Mouse (Mus musculus): Measurements from ENCODE around the gene Cry2. TPM values are rescaled to one million over a fixed set of nuclear protein-coding genes. Genes with fewer than 3 reads are reported as not detected.
A peak's percentile ranks its signal among the peaks of the same experiment; 100 is the strongest.

Cry2 gene
- polyA plus RNA-seq, 1 experiment from 2014 or later: 29.8 TPM

DNA sequence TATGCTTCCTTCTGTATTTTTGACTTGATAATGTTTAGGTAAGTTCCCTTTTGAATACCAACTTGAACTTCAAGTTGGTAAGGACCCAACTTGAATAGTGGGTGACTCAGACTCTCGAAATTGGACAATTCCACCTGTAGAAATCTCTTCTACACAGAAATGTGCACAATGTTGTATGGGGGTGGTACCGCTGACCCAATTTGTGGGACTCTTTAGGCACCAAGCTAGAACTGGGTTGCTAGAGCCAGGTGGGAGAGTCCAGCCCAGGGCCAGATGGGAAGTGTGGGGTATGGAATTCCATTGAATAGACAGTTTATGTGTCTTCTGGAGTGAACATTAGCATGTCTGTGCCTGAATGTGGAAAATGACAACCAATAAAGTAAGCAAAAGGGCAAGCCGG, 38.3 kb downstream of the Cry2 start:
- H3K4me2 ChIP-seq (ENCODE audit: low read depth, low read length): no peak overlapping the region
- H3K27ac ChIP-seq (ENCODE audit: low read length): no peak overlapping the region
- no peaks in the 10 kb centered on the region for H3K36me3 ChIP-seq (ENCODE audit: control insufficient read depth, insufficient read depth, low read length)
- no peaks in the 10 kb centered on the region for H3K9me3 ChIP-seq (ENCODE audit: control insufficient read depth, low read length)
- ATAC-seq (ENCODE audit: low read depth): no peak
- 79% methylated on average over 3 of the region's 3 CpGs for WGBS
- no peak overlapping the region for H3K9ac ChIP-seq (ENCODE audit: low read length)
- no peak overlapping the region for H3K4me3 ChIP-seq (ENCODE audit: low read length)
- peaks cover 5% of the 10 kb centered on the region for H3K27me3 ChIP-seq (ENCODE audit: control insufficient read depth, insufficient read depth, low read depth, low read length)
- peaks cover 11% of the 10 kb centered on the region for H3K4me1 ChIP-seq (replicated peaks; ENCODE audit: control insufficient read depth, insufficient read depth, low read length)

- ATAC-seq (ENCODE audit: low read depth): no peak
Measured at GRCm38 (mm10) chr2:92392318-92393264, 41.3 kb downstream of the Cry2 start.

GRCm38 (mm10) chr2:92391703-92392317, 42.0 kb downstream of the Cry2 start:
- Histone ChIP-seq H3K27ac (ENCODE audit: low read length) (no peak overlapping the region), H3K4me1 (replicated peaks; ENCODE audit: control insufficient read depth, insufficient read depth, low read length) (peaks cover 26% of the 10 kb centered on the region), H3K4me3 (ENCODE audit: low read length) (peak overlapping the region; percentile 27), H3K4me2 (ENCODE audit: low read depth, low read length) (peak overlapping the region; percentile 42), H3K27me3 (ENCODE audit: control insufficient read depth, insufficient read depth, low read depth, low read length) (peaks cover 2% of the 10 kb centered on the region; the same call in 1 of the 2 replicates), H3K36me3 (ENCODE audit: control insufficient read depth, insufficient read depth, low read length) (no peaks in the 10 kb centered on the region), H3K9ac (ENCODE audit: low read length) (peak overlapping the region; percentile 47; the same call in 1 of the 2 replicates), H3K9me3 (ENCODE audit: control insufficient read depth, low read length) (no peaks in the 10 kb centered on the region)
- 22% methylated on average over 11 of the region's 11 CpGs for WGBS
- ATAC-seq (ENCODE audit: low read depth): no peak

More at GRCm38 (mm10) chr2:92392318-92393264, 41.3 kb downstream of the Cry2 start:
- no peaks in the 10 kb centered on the region for H3K36me3 ChIP-seq (ENCODE audit: control insufficient read depth, insufficient read depth, low read length)
- peaks cover 2% of the 10 kb centered on the region; the same call in 1 of the 2 replicates for H3K27me3 ChIP-seq (ENCODE audit: control insufficient read depth, insufficient read depth, low read depth, low read length)
- H3K4me3 ChIP-seq (ENCODE audit: low read length): peak overlapping the region; percentile 27
- WGBS: 3% methylated on average over 26 of the region's 26 CpGs
- no peak overlapping the region for H3K27ac ChIP-seq (ENCODE audit: low read length)
- H3K4me1 ChIP-seq (replicated peaks; ENCODE audit: control insufficient read depth, insufficient read depth, low read length): peaks cover 26% of the 10 kb centered on the region
- H3K9ac ChIP-seq (ENCODE audit: low read length): peak overlapping the region; percentile 47; the same call in 1 of the 2 replicates
- H3K9me3 ChIP-seq (ENCODE audit: control insufficient read depth, low read length): no peaks in the 10 kb centered on the region
- H3K4me2 ChIP-seq (ENCODE audit: low read depth, low read length): peak overlapping the region; percentile 42

GRCm38 (mm10) chr2:92391116-92391515, 42.7 kb downstream of the Cry2 start:
- H3K27me3 ChIP-seq (ENCODE audit: control insufficient read depth, insufficient read depth, low read depth, low read length): peaks cover 2% of the 10 kb centered on the region; the same call in 1 of the 2 replicates
- H3K4me3 ChIP-seq (ENCODE audit: low read length): no peak overlapping the region
- H3K36me3 ChIP-seq (ENCODE audit: control insufficient read depth, insufficient read depth, low read length): peaks cover 2% of the 10 kb centered on the region; the same call in 1 of the 2 replicates
- no peak overlapping the region for H3K4me2 ChIP-seq (ENCODE audit: low read depth, low read length)
- 82% methylated on average over 8 of the region's 8 CpGs for WGBS
- H3K27ac ChIP-seq (ENCODE audit: low read length): no peak overlapping the region
- H3K4me1 ChIP-seq (replicated peaks; ENCODE audit: control insufficient read depth, insufficient read depth, low read length): peaks cover 26% of the 10 kb centered on the region
- no peak overlapping the region for H3K9ac ChIP-seq (ENCODE audit: low read length)
- H3K9me3 ChIP-seq (ENCODE audit: control insufficient read depth, low read length): no peaks in the 10 kb centered on the region
- no peak for ATAC-seq (ENCODE audit: low read depth)

- Histone ChIP-seq H3K4me3 (ENCODE audit: low read length) (no peak overlapping the region), H3K4me1 (replicated peaks; ENCODE audit: control insufficient read depth, insufficient read depth, low read length) (peaks cover 26% of the 10 kb centered on the region), H3K4me2 (ENCODE audit: low read depth, low read length) (no peak overlapping the region), H3K9me3 (ENCODE audit: control insufficient read depth, low read length) (no peaks in the 10 kb centered on the region), H3K9ac (ENCODE audit: low read length) (no peak overlapping the region), H3K27ac (ENCODE audit: low read length) (no peak overlapping the region), H3K36me3 (ENCODE audit: control insufficient read depth, insufficient read depth, low read length) (peaks cover 3% of the 10 kb centered on the region; the same call in 1 of the 2 replicates), H3K27me3 (ENCODE audit: control insufficient read depth, insufficient read depth, low read depth, low read length) (peaks cover 2% of the 10 kb centered on the region; the same call in 1 of the 2 replicates)
- WGBS: 56% methylated on average over 6 of the region's 6 CpGs
- no peak for ATAC-seq (ENCODE audit: low read depth)
Measured at GRCm38 (mm10) chr2:92390206-92390930, 43.5 kb downstream of the Cry2 start.

- 3% methylated on average over 10 of the region's 10 CpGs for WGBS
- Histone ChIP-seq H3K9me3 (ENCODE audit: control insufficient read depth, low read length) (no peaks in the 10 kb centered on the region), H3K27me3 (ENCODE audit: control insufficient read depth, insufficient read depth, low read depth, low read length) (peaks cover 2% of the 10 kb centered on the region; the same call in 1 of the 2 replicates), H3K4me3 (ENCODE audit: low read length) (peak overlapping the region; percentile 69), H3K36me3 (ENCODE audit: control insufficient read depth, insufficient read depth, low read length) (peaks cover 3% of the 10 kb centered on the region), H3K9ac (ENCODE audit: low read length) (peak overlapping the region; percentile 69), H3K27ac (ENCODE audit: low read length) (no peak overlapping the region; the same call in 1 of the 2 replicates), H3K4me1 (replicated peaks; ENCODE audit: control insufficient read depth, insufficient read depth, low read length) (peaks cover 26% of the 10 kb centered on the region), H3K4me2 (ENCODE audit: low read depth, low read length) (peak overlapping the region; percentile 83)
- ATAC-seq (ENCODE audit: low read depth): peak; percentile 37; the same call in 1 of the 2 replicates
Measured at GRCm38 (mm10) chr2:92389645-92390044, 44.2 kb downstream of the Cry2 start.

- H3K4me1 ChIP-seq (replicated peaks; ENCODE audit: control insufficient read depth, insufficient read depth, low read length): peaks cover 26% of the 10 kb centered on the region
- H3K4me2 ChIP-seq (ENCODE audit: low read depth, low read length): peak overlapping the region; percentile 83
- H3K27me3 ChIP-seq (ENCODE audit: control insufficient read depth, insufficient read depth, low read depth, low read length): peaks cover 2% of the 10 kb centered on the region; the same call in 1 of the 2 replicates
- H3K4me3 ChIP-seq (ENCODE audit: low read length): peak overlapping the region; percentile 69
- WGBS: under 1% methylated on average over 57 of the region's 62 CpGs
- H3K9me3 ChIP-seq (ENCODE audit: control insufficient read depth, low read length): no peaks in the 10 kb centered on the region
- H3K9ac ChIP-seq (ENCODE audit: low read length): peak overlapping the region; percentile 69
- H3K36me3 ChIP-seq (ENCODE audit: control insufficient read depth, insufficient read depth, low read length): peaks cover 5% of the 10 kb centered on the region
- peak; percentile 88 for ATAC-seq (ENCODE audit: low read depth)
- peak overlapping the region; percentile 71 for H3K27ac ChIP-seq (ENCODE audit: low read length)
Measured at GRCm38 (mm10) chr2:92388891-92389641, 44.8 kb downstream of the Cry2 start.

DNA sequence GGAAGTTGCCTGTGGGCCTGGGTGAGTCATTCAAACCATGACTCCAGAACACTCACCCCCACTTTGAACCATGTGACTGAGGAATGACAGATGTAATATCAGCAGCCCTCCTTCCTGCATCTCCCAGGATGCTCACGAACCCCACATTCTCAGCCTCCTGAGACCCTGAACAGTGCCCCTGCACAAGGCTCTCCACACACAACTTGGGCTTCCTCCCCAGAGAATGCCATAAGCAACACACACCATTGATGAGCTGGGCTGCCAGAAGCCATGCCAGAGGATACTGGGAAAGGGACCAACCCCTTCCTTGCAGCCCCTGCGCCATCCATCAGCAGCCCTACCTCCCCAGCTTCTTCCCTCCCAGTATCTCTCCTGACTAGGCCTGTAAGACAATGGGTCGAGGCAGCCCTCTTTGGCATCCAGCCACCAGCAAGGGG, 45.7 kb downstream of the Cry2 start:
- H3K9me3 ChIP-seq (ENCODE audit: control insufficient read depth, low read length): no peaks in the 10 kb centered on the region
- no peak for ATAC-seq (ENCODE audit: low read depth)
- WGBS: 45% methylated on average over 3 of the region's 3 CpGs
- peaks cover 26% of the 10 kb centered on the region for H3K4me1 ChIP-seq (replicated peaks; ENCODE audit: control insufficient read depth, insufficient read depth, low read length)
- peaks cover 2% of the 10 kb centered on the region; the same call in 1 of the 2 replicates for H3K27me3 ChIP-seq (ENCODE audit: control insufficient read depth, insufficient read depth, low read depth, low read length)
- no peak overlapping the region; the same call in 1 of the 2 replicates for H3K9ac ChIP-seq (ENCODE audit: low read length)
- peaks cover 5% of the 10 kb centered on the region for H3K36me3 ChIP-seq (ENCODE audit: control insufficient read depth, insufficient read depth, low read length)
- H3K27ac ChIP-seq (ENCODE audit: low read length): no peak overlapping the region
- H3K4me3 ChIP-seq (ENCODE audit: low read length): peak overlapping the region; percentile 69
- H3K4me2 ChIP-seq (ENCODE audit: low read depth, low read length): peak overlapping the region; percentile 83

Measured in lung, embryonic 16.5 days (tissue).